Mouse (Mus musculus): Measurements from ENCODE around the gene Mindy4b-ps.

The Mindy4b-ps gene

DNA sequence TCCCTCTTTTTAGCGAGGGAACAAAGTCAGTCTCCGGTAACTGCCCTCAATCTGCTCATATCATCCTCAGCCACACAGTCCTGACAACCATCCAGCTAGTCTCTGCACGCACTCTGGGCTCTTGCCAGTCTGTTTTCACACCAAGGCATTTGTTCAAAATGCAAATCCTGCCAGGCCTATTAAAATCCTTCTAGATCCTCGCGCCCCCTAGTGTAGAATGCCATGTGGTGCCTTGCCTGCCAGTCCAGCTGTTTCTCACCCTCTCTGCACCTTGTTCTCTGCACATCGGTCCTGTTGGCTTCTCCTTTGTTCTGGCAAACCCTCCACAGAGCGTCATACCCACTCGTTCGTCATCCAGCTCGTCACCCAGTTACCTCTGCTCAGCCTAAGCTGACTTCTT lies 36.2 kb downstream of the Mindy4b-ps start:
- peak; percentile 23 for DNase-seq (ENCODE audit: low read depth, low spot score)

DNA sequence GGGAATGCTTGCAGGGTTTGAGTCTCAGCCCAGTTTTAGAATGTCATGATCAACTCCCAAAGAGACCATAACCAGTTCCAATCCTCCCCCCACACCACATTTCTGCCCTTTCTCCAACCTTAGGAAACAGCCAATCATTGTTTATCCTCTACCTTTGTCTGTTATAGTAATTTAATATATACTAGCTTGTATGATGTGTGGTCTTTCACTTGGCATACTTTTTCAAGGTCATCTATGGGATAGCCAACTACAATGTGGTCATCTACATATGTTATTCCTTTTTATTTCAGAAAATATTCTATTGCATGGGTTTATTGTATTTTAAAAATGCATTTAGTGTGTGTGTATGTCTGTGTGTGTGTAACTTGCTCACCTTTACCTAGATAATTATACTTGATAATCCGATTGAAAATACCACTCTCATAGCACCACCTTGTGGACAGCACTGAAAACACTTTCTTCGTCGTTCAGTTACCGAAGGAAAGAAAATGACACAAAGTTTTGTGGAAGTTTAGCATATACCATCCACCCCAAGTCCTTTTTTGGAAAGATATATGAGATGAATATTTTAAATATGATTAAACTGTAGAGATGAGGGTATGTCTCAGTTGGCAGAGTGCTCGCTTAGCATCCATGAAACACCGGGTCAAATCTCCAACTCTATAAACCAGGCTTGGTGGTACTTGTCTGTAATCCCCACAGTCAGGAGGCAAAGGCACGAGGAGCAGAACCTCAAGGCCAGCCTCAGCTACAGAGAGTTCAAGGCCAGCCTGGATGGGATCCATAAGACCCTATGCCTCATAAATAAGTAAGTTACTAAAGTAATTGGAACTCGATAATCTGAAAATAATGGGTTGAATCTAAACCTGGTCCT lies 37.7 kb downstream of the Mindy4b-ps start:
- DNase-seq (ENCODE audit: low read depth, low spot score), result peak; percentile 35

DNA sequence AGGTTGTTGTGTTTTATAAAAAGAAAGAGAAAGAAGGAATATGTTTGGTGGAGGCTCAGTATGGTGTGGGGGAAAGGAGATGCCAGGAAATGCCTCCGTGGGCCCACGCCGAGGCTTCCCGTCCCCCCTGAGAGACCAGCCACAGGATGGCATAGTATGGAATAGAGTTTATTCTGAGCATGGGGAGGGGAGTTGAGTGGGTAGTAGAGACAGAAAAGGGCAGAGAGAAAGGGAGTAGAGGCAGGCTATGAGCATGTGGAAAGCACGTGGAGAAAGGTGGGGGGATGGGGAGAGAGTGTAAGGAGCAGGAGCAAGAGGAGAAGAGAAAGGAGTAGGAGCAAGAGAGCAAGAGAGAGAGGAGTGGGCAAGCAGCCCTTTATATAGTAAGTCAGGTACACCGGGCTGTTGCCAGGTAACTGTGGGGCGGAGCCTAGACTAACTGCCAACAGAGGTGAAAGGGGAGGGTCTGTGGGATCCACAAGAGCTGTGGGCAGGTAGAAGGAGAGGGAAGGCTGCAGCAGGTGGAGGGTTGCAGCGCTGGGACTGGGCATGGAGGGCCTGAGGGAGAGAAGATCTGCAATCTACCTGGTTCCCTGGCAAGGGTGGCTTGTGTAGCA lies 38.4 kb downstream of the Mindy4b-ps start:
- DNase-seq (ENCODE audit: low read depth, low spot score), result no peak

DNA sequence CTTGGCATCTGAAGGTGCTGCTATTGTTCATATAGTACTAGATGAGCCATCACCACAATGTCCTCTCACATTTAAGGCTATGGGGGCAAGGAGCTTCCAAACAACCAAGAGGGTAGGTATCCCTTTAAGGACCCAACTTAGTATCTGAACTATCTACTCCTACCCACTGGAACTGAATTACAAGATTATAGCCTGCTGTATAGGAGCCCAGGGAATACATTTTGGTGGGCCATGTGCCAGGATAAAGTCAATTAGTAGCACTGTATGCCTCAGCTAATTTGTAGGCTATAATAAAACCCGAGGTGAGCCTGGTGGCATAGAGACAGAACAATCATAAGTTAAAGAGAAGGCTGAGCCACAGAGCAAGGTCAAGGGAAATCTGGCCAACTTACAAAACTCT lies 65.7 kb downstream of the Mindy4b-ps start:
- no peak for DNase-seq (ENCODE audit: low read depth, low spot score)

DNA sequence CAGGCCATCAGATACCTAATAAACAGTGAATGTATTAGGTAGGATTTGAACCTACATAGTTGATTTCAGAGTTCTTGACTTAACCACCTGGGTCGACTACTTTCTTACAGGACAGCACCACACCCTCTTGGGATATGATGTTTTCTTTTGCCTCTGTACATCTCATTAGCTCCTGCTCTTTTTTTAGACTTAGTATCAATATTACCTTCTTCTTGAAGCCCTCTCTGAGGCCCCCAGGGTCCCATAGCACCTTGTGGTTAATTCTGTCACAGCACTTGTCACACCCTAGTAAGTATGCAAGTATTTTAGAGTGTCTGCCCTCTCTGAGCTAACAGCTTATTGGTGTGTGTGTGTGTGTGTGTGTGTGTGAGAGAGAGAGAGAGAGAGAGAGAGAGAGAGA lies 66.3 kb downstream of the Mindy4b-ps start:
- no peak for DNase-seq (ENCODE audit: low read depth, low spot score)

DNA sequence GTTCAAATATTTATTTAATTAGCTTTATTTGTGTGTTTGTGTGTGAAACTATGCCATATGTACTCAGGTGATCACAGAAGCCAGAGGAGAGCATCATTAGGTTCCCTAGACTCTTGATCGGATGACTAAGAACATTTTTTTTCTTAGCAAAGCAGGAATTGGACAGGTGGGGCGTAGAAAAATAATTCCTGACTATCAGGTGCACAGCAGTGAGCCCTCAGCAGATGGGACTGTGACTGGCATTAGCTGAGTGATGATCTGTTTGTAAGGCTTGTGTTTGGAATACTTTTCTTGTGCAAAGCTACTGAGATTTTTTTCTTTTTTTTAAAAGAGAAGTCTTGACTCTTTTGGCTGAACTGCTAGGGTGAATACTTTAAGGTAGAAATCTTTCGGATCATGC lies 67.8 kb downstream of the Mindy4b-ps start:
- DNase-seq (ENCODE audit: low read depth, low spot score), result no peak

DNA sequence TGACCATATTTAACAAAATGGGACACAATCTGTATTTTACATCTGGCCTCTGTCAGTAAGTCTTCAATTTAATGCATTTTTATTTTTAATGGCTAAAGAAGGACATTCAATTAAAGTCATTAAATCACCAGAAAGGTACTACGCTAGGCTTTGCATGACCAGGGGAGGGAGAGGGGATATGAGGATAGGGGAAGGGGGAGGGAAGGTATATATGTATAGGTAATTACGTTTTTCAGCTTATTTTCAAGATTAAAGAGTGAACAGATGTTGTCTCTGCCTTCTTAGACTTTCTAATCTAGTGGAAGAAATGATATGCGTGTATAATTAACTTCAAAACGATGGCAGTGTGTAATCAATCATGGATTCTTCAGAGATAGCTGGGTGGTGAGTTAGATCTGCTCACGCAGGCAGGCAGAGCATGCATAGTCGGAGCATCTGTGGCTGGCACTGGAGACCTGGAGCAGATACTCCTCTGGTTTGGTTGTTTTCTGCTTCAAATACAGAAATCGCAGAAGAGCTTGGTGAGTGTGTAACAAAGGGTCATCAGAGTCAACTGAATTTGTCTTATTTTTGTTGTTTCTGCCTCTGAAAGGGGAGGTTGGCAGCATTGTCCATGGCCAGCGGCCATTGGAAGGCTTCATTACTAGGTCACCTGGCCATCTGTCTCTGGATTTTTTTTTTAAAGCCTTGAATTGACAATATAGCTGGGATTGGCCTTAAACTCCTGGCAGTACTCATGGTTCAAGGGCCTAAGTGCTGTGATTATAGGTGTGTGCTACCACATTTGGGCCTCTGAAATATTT lies 70.1 kb downstream of the Mindy4b-ps start:
- no peak for DNase-seq (ENCODE audit: low read depth, low spot score)

DNA sequence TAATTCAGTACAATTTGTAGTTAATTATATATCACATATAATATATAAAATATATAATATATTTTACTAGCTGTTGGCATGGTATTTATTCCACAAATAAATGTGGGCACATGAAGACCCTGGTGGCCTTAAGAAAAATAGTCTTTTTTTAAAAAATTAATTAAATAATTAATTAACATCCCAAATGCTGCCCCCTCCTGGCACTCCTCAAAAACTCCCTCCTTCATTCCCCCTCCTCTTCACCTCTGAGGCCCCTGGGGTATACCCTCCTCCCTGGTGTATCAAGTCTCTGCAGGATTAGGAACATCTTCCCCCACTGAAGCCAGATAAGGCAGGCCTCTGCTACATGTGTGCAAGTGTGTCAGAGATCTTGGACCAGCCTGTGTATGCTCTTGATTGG lies 73.4 kb downstream of the Mindy4b-ps start:
- no peak for DNase-seq (ENCODE audit: low read depth, low spot score)

DNA sequence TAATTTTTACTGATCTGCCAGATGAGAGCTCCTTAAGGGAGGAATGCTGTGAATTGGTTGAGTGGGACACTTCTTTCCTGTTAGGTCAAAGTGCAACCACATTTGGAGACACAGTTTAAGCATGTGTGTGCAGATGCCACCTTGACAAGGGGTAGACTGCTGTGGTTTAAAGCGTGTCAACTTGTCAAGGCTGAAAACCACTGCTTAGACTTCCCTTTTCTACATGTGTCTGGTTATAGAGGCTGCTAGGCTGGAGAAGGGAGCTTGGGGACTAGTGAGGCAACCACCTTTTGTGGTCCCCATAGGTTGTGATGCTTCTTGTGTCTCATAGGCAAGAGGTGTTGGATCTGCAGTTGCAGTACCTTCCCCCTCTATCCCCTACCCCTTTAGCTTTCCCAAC lies 74.2 kb downstream of the Mindy4b-ps start:
- DNase-seq (ENCODE audit: low read depth, low spot score), result no peak

DNA sequence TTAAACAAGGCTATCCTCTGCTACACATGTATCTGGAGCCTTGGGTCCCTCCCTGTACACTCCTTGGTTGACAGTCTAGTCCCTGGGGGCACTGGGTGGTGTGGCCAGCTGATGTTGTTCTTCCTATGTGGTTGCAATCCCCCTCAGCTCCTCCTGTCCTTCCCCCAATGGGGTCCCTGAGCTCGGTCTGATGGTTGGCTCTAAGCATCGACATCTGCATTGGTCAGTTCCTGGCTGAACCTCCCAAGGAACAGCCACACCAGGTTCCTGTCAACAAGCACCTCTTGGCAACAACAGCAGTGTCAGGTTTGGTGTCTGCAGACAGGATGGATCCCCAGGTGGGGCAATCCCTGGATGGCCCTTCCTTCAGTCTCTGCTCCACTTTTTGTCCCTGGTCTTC lies 82.6 kb downstream of the Mindy4b-ps start:
- DNase-seq (ENCODE audit: low read depth, low spot score), result no peak
